In genomic region chr3:79936213-79936612, GRCm38 (mm10) we compare ENCODE assay signal across 8 mouse cellular contexts. TPM values are rescaled to one million over a fixed set of nuclear protein-coding genes. Genes with fewer than 3 reads are reported as not detected.
DNase-seq lines count a peak whose midpoint lies in the region; ATAC-seq and TF ChIP-seq lines count a peak whose summit lies in the region.

No protein-coding gene starts in this region.

- H3K36me3 ChIP-seq in heart, adult 2 months (ENCODE audit: control insufficient read depth, insufficient read depth, low read length) = peaks cover 19% of the 10 kb centered on the region
- H3K36me3 ChIP-seq in limb, embryonic 12.5 days = no peaks in the 10 kb centered on the region

- ATAC-seq in limb, embryonic 12.5 days (ENCODE audit: insufficient number of reproducible peaks, insufficient read depth, low FRiP score, low TSS enrichment, low read depth) = 0 out of 2 replicates have a peak, but pooled peaks have one; percentile 61

- peak; percentile 66; the same call in 1 of the 2 replicates for TF ChIP-seq EP300 in heart, adult 2 months (IDR thresholded peaks at IDR 0.05; ENCODE audit: insufficient read depth, low read depth, low read length)

- peaks cover 4% of the 10 kb centered on the region for H3K4me1 ChIP-seq in heart, adult 2 months (ENCODE audit: control insufficient read depth, insufficient read depth, low read length)
- peaks cover 5% of the 10 kb centered on the region; the same call in 1 of the 2 replicates for H3K4me1 ChIP-seq in limb, embryonic 12.5 days (replicated peaks)

- no peak overlapping the region for H3K4me3 ChIP-seq in heart, adult 2 months
- H3K4me3 ChIP-seq in limb, embryonic 12.5 days (replicated peaks) = no peak overlapping the region

- DNase-seq in 3T3-L1 (ENCODE audit: low read depth, low spot score) (peak; percentile 99), adipocyte (ENCODE audit: low spot score) (peak; percentile 89)
- peak; percentile 61 to 76 for DNase-seq in heart, adult 2 months
- DNase-seq in left cerebral cortex, postnatal 14 days (ENCODE audit: low spot score in 2 of 2) = no peak
- DNase-seq in layer of hippocampus, adult 8-10 months (ENCODE audit: low spot score in 2 of 2) = no peak
- DNase-seq in cerebellum, adult 18-20 months = no peak
- DNase-seq in left cerebral cortex, adult 11 months (ENCODE audit: low spot score) = no peak

- H3K9me3 ChIP-seq in limb, embryonic 12.5 days = no peaks in the 10 kb centered on the region

- H3K9ac ChIP-seq in heart, adult 2 months (ENCODE audit: low read depth, low read length) = no peak overlapping the region
- H3K9ac ChIP-seq in limb, embryonic 12.5 days (replicated peaks) = no peak overlapping the region

- H3K4me2 ChIP-seq in limb, embryonic 12.5 days = no peak overlapping the region

- H3K27me3 ChIP-seq in heart, adult 2 months (ENCODE audit: control insufficient read depth, insufficient read depth, low read length) = no peaks in the 10 kb centered on the region
- H3K27me3 ChIP-seq in limb, embryonic 12.5 days = no peaks in the 10 kb centered on the region

- no peak for TF ChIP-seq CTCF in heart, adult 2 months (IDR thresholded peaks at IDR 0.05)

- intact Hi-C loops in heart, adult 2 months (cut with DNase I) = loop anchor here (5.0 kb wide), 1 partner anchor 36 kb away; no protein-coding TSS in a partner anchor
- intact Hi-C loops in left cerebral cortex, postnatal 14 days (cut with DNase I) = no loop called here

- H3K27ac ChIP-seq in heart, adult 2 months = peak overlapping the region; percentile 45
- H3K27ac ChIP-seq in limb, embryonic 12.5 days = no peak overlapping the region

- 34% methylated on average over 6 of the region's 6 CpGs for WGBS in heart, adult 2 months
- WGBS in limb, embryonic 12.5 days = 29% methylated on average over 6 of the region's 6 CpGs

- no peak for TF ChIP-seq POLR2A in heart, adult 2 months (IDR thresholded peaks at IDR 0.05; ENCODE audit: insufficient read depth, low read depth, low read length)

- 0 out of 2 replicates have a peak, but pooled peaks cover 1% of the 10 kb centered on the region for H3K79me2 ChIP-seq in heart, adult 2 months (replicated peaks; ENCODE audit: control insufficient read depth, insufficient read depth, low read length)

RNA-seq across cellular contexts. Expression of gene Fam198b, which starts 51.9 kb away (rescaled TPM):
- 10 to 100 TPM; 12.1 to 15.1 TPM for total RNA-seq in heart, adult 2 months (2021)
- polyA plus RNA-seq in heart, adult 2 months (2012; rRNA removed) = 11.8 and 19.7 TPM in 2 replicates
- polyA plus RNA-seq in limb, embryonic 12.5 days (2016; fragmentation: Nextera tagmentation; extraction: Ambion mirVana) = 5.9 and 6.5 TPM in 2 replicates
- total RNA-seq in left cerebral cortex, postnatal 14 days (2021) = 10 to 100 TPM; 13.8 to 16.4 TPM
- total RNA-seq in layer of hippocampus, adult 8-10 months (2022) = 1 to 10 TPM; 4.7 to 7.8 (median 5.2) TPM

Comparison
In these comparisons a context has a peak if more than half of its experiments do, and no peak if none do; other contexts are left out.
1. DNase-seq: peak in 3T3-L1 (single experiment), adipocyte (single experiment) and heart, adult 2 months (2 of 2); none in left cerebral cortex, postnatal 14 days (0 of 2), layer of hippocampus, adult 8-10 months (0 of 2), cerebellum, adult 18-20 months (0 of 2) and left cerebral cortex, adult 11 months (single experiment).